Mouse (Mus musculus) brain, embryonic 14.5 days (tissue): ENCODE results near the gene Cyren.

ENCODE experiments used
- CTCF ChIP-seq: fragments of 200-500 bp; IDR thresholded peaks from 2 replicates; pipeline ENCODE4 v1.5.1; 2012; ENCODE audit warnings: inconsistent platforms, mild to moderate bottlenecking, moderate library complexity, borderline replicate concordance; ENCODE audit not compliant: insufficient read depth, insufficient read length; ENCODE audit errors: extremely low read depth
- POLR2A ChIP-seq: fragments of 200-500 bp; IDR thresholded peaks from 2 replicates; pipeline ENCODE4 v1.6.1; 2012; ENCODE audit warnings: mild to moderate bottlenecking, inconsistent platforms, borderline replicate concordance; ENCODE audit not compliant: poor library complexity, insufficient read depth, insufficient read length, severe bottlenecking; ENCODE audit errors: extremely low read depth

DNA sequence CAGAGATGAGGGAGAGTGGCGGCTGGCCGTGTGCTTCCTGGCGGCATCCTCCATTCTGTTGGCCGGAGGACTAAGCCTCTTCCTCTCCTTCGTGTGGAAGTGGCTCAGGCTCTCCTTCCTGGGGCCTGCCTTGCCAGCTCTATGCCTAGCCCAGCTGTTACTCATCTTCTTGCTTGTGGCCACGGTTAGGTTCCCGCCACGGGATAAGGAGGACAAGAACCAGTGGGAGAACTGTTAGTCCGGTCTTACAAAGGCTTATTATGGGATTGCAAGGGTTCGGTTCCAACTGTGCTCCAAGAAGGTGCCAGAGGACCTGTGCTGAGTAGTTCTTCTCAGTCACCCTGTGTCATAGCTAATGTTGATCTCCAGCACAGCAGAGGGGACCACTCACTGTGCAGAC is 5.0 kb downstream of the Cyren start:
- TF ChIP-seq CTCF (no peak), POLR2A (no peak)
